Mouse (Mus musculus) T-helper 2 cell (primary cell): Measurements from ENCODE around the gene Nrn1.

Experiments used
- in situ Hi-C: fragments of 300-600 bp; cut with MboI, MseI; formaldehyde crosslinking; loops from one replicate; pipeline ENCODE4 v1.15.1; 2025; ENCODE audit warnings: high pct_unique_total_duplicates

Gene Nrn1

DNA sequence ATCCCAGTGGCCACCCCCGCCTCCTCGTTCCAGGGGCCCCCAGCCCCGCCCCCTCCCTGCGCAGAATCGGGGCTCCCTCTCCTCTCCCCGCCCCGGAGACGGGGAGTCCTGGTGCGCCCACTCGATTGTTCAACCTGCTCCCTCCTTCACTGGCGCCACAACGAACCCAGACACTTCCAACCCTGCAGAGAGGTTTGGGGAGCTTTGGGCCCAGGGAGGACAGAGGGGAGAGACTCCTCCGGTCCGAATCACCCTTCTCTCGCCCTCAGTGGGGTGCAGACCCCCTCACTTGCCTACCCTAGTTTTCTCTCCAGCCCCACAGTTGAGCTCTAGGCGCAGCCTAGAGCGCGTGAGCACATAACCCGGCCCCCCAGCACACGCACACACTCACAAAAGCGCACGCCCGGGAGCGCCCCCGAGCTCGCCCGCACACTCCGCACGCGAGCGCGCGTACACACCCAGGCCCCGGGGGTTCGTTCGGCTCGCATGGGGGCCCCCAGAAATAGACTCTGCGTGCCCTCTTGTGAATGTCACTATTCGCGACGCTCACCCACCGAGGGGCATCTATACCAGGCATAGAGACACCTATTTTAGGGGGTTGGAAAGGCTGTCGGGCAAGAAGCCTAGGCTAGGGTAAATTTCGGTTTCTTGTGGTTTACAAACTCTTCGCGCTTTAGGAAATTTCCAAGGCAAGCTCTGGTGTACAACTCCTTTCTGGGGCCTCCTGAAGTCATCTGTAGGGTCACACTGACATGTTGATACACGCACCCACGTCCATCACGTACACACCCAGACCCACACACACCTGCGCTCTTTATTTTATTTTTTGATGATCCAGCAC, at the start of gene Nrn1:
Gene Nrn1 (minus strand): TSS at position 401 of the 841 bp plus-strand sequence.
- in situ Hi-C loops = loop anchor here (10.0 kb wide), 1 partner anchor 80 kb away; no protein-coding TSS in a partner anchor

- in situ Hi-C loops = loop anchor here (5.0 kb wide), 1 partner anchor 538 kb away; no protein-coding TSS in a partner anchor
Measured at GRCm38 (mm10) chr13:36779626-36780025, 44.7 kb upstream of the Nrn1 start.

DNA sequence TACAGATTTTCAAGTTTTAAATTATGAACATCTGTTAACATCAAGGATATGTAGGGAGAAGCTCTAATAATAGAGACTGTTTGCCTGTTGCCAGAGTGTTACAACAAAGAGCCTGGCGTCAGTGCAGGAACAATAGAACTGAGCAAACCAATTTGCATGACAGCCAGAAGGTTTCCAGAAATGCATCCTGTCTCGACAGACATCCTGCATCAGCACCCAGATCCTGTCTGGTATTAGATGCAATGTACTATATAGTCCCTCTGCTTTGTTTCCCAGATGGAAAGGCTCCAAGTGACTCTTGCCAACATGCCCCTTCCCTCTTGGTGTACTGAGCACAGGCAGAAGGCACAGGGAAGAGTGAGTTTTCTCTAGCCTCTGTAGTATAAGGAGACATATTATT, 31.9 kb upstream of the Nrn1 start:
- in situ Hi-C loops = no loop called here

DNA sequence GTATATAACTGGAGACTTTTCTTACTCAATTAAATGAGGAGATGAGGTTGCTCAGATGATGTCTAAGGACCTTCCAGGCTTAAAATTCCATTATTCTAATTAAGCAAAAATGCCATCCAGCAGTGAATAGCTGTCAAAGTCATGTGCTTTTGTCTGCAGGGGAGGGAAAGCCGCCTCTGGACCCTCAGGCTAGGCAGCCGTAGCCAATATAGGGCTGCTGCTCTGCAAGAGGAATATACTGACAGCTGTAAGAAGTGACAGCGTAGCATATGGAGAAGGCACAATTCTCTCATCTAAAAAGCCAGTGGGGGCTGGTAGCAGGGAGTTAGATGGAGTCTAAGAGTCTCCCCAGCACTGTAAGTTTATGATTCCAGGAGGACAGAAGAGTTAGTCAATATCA, 16.9 kb upstream of the Nrn1 start:
- in situ Hi-C loops = no loop called here

GRCm38 (mm10) chr13:36750056-36750455, 15.1 kb upstream of the Nrn1 start:
- in situ Hi-C loops = no loop called here

- in situ Hi-C loops = loop anchor here (10.0 kb wide), 1 partner anchor 78 kb away; no protein-coding TSS in a partner anchor
Measured at GRCm38 (mm10) chr13:36736619-36736996, 1.7 kb upstream of the Nrn1 start.

DNA sequence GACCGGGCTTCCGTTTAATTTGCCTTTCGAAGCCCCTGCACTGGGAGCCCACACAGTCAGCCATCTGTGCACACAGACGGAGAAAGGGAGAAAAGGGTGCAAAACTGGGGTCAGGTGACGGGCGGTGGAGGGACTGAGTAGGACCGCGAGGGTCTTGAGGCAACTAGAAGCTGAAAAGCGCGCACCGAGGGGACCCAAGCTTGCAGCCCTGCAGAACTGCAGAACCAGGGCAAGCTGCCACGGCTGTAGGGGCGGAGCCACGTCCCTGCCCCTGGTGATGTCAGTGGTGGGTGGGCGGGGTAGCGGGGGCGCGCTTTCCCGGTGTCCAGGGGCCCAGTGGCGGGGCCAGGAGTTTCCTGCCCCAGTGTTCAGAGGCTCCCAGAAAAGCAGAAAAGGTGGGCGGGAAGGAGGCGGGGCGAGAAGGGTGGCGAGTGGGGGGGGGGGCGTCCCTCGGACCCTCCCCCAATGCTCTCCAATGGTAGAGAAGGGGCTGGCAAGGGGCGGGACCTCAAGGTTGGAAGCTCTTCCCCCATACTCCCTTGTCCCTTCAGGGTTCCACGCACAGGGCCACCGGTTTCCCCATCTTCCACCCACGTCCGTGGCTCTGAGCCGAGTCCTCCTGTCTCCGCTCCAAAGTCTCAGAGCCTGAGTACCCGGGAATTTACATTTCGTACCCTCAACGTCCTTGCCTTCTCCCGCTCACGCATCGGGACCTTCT, 1.1 kb upstream of the Nrn1 start:
- in situ Hi-C loops = loop anchor here (10.0 kb wide), 1 partner anchor 79 kb away; no protein-coding TSS in a partner anchor

DNA sequence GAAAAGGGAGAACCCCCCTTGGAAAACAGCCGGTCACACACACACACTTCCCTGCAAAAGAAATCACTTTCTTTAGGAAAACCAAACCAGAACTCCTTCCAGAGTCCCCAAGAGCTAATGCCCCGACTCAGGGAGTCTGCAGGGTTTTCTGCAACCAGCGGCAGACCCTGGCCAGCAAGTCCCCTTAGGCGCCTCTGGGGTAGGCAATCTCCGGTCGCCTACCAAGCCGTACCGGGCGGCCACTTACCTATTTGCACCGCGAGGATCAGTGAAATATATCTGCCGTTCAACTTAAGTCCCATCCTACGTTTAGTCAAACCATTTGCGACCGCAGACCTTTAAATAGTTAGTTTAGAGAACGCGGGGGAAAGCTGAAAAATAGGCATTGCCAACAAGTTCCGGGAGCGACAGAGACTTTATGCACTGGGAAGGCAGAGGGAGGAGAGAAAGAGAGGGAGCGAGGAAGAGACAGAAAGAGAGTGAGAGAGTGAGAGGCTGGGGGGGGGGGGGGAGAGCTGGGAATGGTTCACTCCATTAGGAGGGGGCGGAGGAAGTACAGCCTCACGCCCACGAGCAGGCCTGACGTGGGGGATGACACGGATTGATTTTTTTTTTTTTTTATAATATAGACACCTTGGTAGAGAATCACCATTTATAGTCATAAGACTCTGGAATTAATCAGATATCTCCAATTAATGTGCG, 791 bp downstream of the Nrn1 start:
- in situ Hi-C loops = loop anchor here (10.0 kb wide), 1 partner anchor 81 kb away; no protein-coding TSS in a partner anchor

DNA sequence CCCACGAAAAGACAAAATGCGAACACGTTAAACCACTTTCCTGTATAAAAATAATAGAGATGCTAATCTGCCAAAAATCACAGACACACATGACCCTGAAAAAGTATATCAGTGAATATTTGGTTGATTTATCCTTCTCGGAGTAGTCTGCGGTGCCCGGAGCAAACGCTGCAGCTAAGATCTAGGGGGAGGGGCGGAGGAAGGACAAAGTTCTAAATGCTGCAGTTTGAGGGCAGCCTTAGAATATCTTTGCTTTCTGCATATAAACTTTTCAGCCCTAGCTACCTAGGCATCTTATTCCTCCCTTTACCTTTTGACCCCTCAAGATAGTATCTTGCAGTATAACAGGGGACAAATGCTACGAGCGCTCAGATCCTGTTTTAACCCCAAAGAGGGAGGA, 1.4 kb downstream of the Nrn1 start:
- in situ Hi-C loops = loop anchor here (10.0 kb wide), 1 partner anchor 81 kb away; no protein-coding TSS in a partner anchor

DNA sequence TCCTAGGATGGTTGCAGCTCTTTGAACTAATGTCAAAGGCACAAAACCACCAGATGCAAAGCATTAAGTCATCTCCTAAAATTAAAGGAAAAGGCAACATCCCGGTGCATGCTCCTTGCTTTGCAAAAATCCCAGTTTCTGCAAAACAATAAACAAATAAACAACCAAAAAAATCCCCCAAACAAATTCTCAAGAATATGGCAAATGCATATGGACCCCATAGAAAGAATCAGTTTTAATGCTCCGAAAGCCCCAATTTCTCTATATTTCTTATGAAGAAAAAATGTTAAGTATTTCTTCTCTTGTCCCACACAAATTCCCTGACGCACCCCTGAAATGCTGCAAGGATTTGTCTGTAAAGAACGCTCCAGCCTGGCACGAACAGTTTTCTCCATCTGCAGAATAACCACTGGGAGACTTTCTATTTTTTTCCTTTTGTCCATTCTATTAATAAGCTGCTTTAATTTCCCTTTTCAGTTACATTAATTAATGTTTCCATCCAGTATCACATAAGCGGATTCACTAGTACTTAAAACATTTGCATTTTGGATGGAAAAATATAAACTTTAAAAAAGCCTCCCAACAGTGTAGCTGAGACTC, 1.9 kb downstream of the Nrn1 start:
- in situ Hi-C loops = loop anchor here (10.0 kb wide), 1 partner anchor 82 kb away; no protein-coding TSS in a partner anchor

DNA sequence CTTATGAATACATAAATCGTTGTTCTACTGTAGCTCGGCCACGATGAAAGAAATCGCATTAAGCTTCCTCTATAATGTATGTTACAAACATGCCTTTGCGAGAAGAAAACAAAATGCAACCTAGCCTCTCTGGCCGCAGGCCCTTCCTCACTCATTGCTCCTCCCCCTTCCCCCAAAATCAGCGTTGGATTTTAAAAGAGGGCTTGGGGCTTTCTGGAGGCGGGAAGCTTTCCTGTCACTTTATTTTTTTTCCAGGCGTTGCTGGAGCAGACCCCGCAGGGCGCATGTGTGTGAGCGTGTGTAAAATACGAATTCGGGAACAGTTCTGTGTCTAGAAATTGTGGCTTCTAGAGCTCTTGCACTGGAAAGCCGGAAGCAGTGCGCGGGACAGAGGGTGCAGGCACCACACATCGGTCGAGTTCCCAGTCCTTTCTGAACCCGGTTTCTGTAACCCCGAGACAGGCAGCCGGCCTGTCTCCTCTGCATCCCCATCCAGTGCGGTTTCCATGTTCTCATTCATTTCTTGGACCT, 2.9 kb downstream of the Nrn1 start:
- in situ Hi-C loops = loop anchor here (10.0 kb wide), 1 partner anchor 83 kb away; no protein-coding TSS in a partner anchor

GRCm38 (mm10) chr13:36731016-36731930, 3.7 kb downstream of the Nrn1 start:
- in situ Hi-C loops = loop anchor here (10.0 kb wide), 1 partner anchor 84 kb away; no protein-coding TSS in a partner anchor

DNA sequence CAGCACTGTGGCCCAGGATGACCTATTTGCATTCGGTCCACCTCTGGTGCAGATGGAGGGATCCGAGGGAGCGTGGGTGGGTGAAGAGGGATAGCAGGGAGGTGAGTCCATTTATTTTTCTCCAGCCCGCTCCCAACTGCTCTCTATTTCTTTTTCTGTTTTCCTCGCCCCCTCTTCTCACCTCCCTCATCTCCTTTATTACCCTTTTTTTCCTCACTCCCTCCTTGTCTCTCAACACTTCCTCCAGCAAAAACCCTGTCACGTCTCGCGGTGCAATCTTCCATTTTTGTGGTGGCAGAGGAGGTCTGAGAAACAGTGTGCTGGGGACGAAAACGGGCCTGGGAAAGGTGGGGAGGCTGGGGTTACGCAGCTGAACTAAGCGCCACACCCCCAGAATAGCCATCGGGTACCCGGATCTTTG, 4.6 kb downstream of the Nrn1 start:
- in situ Hi-C loops = loop anchor here (10.0 kb wide), 1 partner anchor 84 kb away; no protein-coding TSS in a partner anchor

DNA sequence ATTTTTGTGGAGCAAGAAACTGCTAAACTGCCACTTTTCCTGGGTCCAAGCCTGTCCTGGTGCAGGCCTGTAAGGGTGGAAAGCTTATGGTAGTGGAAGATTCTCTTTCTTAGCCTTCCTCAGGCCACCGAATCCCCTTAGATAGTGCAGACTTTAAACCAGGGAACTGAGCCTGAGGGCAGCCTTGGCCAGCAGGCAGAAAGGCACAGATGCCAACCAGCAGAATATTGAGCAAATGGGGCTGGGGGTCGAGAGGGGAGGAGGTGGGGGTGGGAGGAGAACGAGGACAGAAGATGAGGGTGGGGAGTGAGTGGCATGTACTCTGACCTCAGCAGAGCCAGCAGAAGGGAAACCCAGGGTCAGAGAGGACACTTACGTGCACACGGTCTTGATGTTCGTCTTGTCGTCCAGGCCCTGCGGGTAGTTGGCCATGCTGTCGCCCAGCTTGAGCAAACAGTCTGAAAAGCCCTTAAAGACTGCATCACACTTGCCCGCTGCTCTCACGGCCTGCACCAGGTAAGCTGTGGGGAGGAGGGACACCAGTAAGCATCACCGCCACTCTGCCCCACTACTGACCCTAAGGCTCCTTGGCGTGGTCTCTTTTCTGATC, 5.1 kb downstream of the Nrn1 start:
- in situ Hi-C loops = loop anchor here (10.0 kb wide), 1 partner anchor 85 kb away; no protein-coding TSS in a partner anchor

GRCm38 (mm10) chr13:36728509-36728908, 6.4 kb downstream of the Nrn1 start:
- in situ Hi-C loops = no loop called here

DNA sequence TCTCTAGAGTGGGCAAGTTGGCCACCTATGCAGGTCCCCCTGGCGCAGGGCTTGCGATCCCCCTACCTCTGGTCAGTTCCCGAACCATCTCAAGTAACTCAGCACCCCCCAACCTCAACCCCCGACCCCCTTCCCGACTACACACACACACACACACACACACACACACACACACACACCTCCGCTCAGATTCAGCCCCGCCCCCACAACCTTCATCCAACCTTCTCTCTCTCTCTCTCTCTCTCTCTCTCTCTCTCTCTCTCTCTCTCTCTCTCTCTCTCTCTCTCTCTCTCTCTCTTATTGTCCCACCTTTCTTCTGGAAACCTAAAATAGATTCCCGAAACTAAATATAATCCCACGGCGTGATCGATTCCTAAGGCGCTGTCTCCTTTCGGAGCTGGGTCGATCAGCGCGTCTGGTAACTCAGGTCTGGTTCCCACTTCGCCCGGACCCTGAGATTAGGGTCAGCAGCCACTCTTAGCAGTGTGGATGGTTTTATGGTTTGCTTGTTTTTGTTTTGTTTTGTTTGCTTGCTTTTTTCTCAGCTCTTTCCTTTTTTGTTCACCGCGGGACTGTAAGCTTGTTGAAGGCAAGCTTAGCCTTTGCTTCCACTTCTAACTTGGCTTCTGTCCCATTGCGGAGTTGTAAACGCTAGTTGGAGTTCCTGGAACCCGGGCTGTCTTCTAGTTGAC, 7.0 kb downstream of the Nrn1 start:
- in situ Hi-C loops = no loop called here

- in situ Hi-C loops = no loop called here
Measured at GRCm38 (mm10) chr13:36726951-36727778, 7.8 kb downstream of the Nrn1 start.

DNA sequence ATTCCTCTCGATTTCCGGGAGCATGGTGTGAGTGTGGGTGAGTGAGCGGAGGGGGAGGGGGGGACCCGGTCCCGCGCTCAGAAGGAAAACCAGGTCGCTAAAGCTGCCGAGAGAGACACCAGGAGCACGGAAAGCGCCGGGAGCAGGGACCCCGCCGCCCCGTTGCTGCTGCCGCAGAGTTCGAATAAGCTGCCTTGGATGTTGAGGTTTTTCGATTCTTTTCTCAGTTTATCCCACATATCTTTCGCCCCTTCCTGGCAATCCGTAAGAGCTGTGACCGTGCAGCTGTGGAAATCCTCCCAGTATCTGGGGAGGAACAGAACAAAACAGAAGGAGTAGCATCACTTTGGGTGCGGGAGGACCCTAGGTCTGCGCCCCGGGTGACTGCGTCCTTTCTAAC, 8.4 kb downstream of the Nrn1 start:
- in situ Hi-C loops = no loop called here
